Mouse (Mus musculus) T-helper 2 cell (primary cell): ENCODE measurements around the gene Skap1.
"Not testable (repeated sequence)": the region's sequence is repeated elsewhere in the genome, so short reads cannot be mapped to it uniquely, and the experiment has no call there.

Experiments
- in situ Hi-C: fragments of 300-600 bp; cut with MboI, MseI; formaldehyde crosslinking; loops from one replicate; pipeline ENCODE4 v1.15.1; 2025; ENCODE audit warnings: high pct_unique_total_duplicates

Skap1 gene

DNA sequence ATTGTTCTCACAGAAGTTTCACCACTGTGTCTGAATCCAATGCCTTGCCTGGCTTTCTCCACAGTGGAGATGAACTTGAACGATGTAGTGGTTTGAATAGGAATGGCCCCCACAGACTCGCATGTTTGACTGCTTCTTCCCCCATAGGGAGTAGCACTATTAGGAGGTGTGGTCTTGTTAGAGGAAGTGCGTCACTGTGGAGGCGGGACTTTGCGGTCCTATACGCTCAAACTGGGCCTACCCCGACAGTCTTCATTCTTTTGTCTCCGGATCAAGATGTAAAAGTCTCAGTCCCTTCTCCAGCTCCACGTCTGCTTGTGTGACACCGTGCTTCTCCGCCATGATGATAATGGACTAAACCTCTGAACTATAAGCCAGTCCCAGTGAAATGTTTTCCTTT lies 229.0 kb downstream of the Skap1 start:
- in situ Hi-C loops, result no loop called here

DNA sequence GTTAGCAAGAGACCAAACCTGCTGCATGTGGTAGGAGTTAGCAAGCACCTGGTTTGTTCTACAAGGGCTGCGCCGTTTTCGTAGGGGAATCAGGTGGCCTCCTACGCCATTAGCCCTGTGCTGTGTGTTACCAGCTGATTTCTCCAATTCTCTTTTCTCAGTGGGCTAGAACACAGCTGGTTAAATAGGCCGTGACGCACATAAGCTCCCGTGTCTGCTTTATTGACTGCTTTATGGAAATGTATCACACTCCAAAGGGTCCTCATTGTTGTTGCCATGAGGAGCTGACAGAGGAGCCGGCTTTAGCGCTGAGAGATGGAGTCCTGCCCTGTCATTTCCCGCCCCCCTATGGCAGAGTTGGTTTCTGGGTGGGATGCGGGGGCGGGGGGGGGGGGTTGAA lies 230.4 kb downstream of the Skap1 start:
- in situ Hi-C loops, result no loop called here

DNA sequence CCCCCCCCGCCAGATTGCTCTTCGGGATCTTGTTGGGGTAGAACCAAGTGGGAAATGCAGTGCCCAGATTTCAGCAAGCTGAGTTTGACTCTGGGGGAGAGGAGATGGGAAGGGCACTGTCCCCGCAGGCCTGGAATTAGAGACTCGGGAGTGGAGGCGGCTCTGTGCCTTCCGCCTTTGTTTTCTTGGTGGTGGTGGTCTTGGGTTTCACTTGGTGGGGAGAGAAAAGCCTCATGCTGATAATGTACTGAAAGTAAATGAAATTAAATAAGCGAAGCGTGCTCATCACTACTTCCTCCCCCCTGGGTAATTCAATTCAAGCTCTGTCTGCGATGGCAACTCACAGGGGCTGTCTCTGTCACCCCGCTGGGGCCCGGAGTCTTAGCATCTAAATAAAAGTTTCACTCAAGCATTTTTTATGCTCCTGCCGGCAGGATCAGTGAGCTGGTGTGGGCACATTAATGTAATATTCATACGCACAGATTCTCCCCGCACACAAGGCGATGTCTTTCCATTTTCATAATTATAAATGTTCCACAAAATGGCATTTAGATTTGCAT lies 231.9 kb downstream of the Skap1 start:
- in situ Hi-C loops, result no loop called here

DNA sequence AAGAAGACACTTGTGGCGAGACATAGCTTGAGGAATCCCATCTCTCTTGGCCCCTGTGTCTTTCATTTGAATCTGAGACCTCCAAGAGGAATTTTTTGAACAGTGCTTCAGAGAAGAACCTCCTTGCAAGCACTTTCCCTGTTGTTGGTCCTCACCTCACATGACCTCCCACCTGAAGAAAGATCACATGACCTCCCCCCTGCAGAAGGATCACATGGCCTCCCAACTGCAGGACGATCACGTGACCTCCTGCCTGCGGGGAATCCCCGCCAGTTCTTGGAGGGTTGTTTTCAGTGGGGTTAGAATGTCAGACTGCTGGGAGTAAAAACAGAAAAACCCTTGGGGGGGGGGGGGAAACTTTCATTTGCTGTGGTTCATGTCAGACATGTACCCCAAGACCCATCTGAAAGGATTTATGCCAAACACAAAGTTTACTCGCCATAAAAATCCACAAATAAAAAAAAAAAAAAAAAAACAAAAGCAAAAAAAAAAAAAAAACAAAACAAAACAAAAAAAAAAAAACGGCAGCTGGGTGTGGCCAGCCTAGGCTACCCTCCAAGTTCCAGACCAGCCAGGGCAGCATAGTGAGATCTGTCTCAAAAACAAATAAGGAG lies 232.6 kb downstream of the Skap1 start:
- in situ Hi-C loops, result no loop called here

DNA sequence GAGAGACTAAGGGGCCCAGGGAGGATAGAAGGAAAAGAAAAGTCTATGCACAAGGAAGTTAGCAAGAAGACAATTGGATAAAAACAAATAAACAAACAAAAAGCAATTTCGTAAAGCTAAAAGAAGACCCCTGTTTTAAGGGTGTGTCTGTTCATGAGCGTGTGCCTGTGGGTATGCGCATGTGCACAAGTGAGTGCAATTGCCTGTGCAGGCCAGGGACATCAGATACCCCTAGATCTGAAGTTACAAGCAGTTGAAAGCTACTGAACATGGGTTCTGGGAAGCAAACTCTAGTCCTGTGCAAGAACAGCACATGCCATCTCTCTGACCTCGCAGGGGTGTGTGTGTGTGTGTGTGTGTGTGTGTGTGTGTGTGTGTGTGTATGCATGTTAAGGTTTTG lies 233.1 kb downstream of the Skap1 start:
- in situ Hi-C loops, result no loop called here

DNA sequence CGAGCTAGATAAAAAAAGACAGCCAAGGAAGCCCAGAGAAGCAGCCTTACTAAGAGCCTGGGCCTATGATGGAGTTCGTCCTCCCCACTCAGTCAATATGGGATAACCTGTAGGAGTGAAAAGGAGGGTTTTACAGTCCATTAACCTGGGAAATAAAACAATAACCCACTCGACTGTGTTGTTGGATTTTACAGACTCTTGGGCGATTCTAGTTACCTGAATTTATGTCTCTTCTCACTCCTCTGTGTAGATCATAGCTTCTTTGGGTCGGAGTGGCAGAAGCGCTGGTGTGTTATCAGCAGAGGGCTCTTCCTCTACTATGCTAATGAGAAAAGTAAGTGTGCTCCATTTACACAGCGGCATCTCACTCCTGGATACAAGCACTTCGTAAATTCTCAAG lies 239.4 kb downstream of the Skap1 start:
- in situ Hi-C loops, result no loop called here

DNA sequence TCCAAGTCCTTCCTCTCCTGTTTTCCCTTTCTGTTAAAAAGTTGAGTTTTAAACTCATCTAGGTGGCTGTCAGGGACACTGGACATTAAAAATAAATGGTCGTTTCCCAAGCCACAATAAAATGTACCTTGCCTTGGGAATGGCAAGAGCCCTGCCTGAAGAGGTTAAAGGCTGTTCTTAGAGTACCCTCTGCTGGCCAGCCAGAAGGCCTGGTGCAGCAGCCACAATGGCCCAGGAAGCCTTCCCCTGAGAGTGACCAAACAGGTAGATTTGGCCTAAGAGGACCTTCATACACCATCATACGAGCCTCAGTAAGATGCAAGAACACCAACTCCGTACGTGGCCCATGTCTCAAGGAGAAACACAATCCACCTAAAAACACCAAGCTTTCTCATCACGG lies 246.9 kb downstream of the Skap1 start:
- in situ Hi-C loops, result no loop called here

DNA sequence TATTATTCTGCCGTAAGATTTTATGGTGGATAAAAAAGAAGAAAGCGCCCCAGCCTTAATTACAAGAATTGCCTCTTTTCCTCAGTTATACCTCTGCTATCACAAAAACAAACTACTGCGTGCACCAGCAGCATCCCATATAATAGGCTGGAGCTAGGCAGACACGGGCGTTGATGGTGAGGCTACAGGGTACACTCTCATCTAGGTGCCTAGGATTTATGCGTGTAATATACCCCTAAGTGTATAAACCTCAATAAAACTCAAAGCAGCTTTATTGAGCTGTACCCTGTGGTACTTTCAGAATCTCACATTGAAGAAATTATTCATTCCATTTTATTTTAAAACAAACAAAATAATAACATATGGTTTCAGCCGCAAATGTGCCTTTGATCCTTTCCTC lies 247.3 kb downstream of the Skap1 start:
- in situ Hi-C loops, result no loop called here

DNA sequence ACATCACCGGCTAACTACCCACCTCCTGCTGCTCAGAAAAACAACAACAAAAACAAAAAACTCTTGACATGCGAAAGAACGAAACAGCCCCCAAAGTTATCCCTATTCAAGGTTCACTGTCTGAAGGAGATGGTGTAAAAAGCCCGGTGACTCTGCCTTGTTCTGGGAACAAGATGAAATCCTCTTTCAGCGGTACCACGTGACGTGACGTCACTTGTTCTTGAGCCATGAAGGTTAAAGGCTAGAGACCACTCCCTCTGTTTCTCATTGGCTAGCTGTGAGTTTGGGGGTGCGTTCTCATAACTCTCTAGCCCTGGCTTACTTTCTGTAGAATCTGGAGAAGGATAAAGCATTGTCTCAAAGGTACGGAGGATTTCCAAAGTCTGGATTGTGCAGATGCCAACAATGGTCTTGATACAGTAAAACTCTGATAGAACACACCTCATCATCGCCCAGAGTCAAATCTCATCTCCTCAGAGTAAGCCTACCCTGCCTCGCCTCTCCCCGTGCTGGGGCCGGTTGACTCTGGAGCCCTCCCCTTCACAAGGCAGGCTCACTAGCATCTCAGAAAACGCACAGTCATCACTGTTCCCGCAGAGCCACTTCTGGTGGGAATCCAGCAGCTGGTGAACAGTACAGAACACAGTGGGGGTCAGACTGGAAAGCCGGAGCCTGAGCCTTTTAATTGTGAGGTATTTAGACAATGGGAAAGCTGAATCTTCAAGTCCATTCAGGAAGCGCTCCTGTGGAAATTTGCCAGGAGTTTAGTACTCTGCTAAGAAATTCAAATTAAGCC lies 249.0 kb downstream of the Skap1 start:
- in situ Hi-C loops, result no loop called here

DNA sequence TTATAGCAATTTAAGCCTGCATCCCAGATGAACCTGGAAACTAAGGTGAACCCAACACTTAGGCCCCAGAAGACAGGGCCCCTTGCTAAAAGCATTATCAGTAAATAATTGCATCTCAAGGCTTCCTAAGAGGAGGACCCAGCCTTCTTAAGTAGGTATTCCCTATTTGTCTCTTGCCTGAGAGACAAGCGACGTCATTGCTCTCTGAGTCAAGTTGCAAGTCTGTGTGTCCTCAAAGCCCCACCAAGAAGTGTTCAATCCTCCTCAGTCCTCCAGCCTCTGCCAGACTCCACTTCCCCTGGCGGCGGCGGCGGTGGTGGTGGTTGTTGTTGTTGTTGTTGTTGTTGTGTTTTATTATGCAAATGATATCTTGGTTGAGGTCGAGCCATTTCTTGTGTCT lies 249.6 kb downstream of the Skap1 start:
- in situ Hi-C loops, result no loop called here

DNA sequence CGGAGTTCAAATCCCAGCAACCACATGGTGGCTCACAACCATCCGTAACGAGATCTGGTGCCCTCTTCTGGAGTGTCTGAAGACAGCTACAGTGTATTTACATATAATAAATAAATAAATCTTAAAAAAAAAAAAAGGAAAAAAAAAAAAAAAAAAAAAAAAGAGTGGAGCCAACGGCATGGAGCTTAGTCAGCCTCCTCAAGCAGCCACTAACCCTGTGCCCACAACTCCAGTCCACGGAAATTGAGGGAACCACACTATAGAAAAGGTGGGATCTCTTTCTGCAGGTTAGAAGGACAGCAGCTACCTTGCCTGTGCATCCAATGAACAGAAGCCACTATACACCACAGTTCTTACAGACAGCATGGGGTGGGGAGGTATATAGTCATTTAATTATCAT lies 250.8 kb downstream of the Skap1 start:
- in situ Hi-C loops, result not testable (repeated sequence)

DNA sequence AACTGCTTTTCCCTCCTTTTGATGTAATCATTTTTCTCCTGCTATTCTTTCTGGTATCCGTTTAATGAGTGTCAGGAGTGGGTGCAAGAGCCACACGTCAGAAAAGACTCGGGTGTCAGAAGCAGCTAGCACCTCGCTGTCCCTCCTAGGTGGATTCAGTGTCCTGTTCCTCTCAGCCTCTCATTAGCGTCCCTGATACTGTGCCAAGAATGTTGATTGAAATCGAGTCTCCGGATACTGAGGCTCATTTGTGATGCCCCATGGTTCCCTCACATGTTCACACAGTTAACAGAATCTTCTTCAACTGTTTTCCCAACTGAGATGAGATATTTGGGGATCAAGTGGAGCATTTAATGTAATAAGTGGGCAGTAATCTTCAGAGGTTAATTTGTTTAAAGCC lies 254.2 kb downstream of the Skap1 start:
- in situ Hi-C loops, result no loop called here

DNA sequence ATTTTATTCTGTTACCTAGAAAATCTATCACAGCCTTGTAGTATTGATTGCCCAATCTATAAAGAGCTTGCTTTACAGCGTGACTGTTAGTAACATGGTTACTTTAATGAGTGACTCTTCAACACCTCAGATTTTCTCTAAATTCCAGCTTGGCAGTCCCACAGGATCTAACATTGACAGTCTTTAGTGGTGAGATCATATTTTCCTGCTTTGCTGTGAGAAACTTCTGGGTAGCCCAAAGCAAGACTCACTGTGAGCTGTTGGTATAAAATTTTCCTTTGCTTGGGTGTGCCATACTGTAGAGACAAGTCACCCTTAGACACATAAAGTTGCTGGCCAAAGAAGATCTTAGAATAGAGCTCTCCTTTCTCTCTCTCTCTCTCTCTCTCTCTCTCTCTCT lies 261.4 kb downstream of the Skap1 start:
- in situ Hi-C loops, result no loop called here

DNA sequence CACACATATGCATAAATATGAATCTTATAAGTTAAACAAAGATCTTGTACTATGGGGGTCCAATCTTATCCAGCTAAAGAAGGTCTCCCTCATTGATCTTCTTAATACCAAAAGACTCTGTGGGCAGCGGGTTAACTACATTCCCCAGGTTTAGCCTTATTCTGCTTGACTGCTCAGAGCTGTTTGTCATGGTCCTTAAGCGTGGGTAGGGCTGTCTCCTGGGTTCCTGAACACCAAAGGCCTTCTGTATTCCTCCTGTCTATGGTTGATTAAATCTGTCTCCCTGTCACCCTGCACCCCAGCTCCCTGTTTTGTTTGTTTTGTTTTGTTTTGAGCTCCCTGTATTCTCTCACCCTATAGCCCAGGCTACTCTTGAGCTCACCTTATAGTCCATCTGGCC lies 264.2 kb downstream of the Skap1 start:
- in situ Hi-C loops, result no loop called here

DNA sequence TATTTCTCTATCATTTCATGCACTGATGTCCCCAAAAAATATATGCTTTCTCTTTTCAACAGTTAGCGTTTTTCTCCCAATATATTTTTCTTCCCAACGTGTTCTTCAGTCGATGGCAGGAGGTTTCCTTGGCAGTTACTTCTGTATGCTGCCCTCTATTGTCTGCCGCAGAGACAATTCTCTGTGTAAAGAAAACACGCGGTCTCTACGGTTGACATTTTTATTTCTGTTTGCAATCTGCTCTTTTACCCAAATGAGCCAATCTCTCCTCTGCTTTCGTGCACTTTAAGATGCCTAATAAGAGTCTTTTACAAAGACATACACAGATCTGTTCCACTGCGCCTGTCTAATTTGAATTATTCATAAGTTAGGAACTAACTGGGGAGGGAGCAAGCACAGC lies 265.1 kb downstream of the Skap1 start:
- in situ Hi-C loops, result no loop called here

DNA sequence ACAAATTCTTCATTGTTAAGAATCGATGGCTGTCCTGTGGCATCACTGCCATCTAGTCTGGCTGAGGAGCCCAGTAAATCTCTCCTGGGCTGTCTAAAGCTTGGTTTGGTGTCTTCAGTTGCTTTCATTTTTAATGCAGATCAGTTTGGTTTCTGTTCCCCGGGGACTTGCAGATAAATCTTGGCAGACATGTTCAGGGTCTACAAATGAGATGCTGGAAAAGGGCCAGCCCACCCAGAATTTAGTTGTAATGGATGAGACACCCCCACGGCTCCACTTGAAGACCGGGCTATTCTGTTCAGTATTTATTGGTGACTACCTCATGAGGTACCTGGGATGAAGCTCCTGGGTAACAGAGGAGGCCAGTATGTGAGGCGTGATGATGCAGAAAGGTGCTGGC lies 265.9 kb downstream of the Skap1 start:
- in situ Hi-C loops, result no loop called here

DNA sequence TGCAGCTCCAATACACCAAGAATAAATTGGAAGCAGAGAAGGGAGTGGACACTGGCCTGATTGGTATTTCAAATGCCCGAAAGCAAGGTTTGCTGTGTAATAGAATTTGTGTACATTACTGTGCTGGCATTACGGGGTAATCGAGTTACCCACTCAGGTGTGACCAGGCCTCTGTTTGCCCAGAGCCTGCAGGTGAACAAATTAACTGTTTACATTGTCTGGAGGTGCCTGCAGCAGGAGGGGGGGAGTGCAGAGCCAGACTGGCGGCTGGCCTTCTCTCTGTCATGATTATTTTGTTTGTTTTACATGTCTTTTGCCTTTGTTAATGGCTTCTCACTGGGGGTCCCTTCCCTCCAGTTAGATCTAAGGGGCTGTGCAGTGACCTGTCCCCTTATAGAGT lies 268.3 kb downstream of the Skap1 start:
- in situ Hi-C loops, result no loop called here

DNA sequence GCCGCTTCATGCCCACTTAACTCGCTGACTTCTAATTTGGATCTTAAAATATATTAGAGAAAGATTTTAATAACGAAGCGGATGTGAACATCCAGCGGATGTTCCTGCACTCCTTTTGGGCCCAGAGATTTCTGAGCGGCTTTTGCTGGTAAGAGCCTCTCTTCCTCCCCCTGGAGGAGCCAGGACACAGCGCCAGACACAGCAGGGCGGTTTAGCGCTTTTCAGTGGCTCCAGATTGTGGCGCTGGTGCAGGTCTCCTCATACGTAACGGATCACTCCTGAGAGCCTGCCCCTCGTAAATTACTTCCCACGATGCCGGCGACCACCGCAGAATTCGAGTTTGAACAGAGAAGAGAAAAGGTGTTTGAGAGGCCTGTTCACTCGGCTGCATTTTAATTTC lies 271.5 kb downstream of the Skap1 start:
- in situ Hi-C loops, result no loop called here

DNA sequence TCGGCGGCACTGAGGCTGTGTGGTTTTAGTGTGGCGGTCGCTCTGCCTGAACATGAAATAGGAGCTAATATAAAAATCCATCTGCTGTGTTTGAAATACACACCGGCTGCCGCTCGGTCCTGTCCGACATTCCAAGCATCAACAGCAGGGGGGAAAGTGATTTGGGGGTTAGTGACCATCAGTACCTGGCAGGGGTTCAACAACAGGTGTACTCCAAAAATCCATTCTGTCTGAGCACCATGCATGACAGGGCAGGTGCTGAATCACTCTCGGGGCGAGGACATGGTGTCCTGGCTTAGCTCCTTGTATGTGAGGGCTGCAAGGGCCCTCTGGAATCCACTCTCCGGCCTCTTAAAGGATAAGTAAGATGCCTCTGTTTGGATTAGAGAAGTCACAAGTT lies 272.0 kb downstream of the Skap1 start:
- in situ Hi-C loops, result no loop called here

DNA sequence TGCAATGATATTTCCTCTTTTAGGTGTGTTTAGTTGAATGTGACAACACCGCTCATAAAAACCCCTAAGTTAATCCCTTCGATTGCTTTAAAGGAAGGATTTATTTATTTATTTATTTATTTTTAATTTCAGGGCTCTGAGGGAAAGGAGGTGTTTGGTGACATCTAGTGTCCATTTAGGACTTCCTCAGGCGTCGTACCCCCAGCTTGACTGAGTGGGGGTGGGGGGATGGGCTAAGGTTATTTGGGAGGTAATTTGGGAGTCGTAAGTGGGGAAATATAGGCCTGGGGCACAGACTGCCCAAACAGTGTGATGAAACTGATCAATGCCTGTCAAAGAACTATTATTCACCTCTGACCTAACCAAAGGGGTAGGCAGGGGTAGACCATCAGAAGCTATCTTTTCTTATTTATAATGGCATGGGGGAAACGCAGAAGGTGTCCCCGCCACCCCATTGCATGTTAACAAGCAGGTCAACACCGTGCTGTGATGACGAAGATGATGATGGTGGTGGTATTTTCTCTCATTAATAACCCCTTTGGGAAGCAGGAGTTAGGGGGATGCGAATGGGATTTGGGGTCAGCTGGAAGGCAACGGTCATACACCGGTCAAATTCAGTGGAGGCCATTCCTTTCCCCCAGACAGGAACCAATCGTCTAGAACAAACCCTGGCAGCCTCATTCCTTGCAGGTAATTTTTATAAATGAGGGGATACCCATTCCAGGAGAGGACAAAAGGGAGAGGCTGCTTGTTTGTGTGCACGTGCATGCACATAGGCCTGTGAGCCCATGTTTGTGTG lies 273.5 kb downstream of the Skap1 start:
- in situ Hi-C loops, result no loop called here

DNA sequence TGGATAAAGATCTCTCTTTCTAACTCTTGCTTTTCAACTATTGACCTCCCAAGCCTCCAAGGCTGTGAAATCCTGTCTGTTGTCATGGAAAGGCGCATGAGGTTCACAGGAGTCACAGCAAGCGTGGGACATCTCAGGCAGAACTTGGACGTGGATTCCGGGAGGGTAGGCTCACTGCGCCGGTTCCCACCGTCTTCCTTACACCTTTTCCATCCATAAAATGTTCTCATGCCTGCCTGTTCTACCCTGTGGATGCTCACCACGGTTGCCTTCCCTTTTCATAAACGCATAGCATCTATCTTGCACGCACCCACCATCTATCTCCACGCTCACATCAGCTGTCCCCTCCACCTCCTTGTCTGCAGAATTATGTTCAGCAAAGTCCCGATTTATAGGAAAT lies 276.4 kb downstream of the Skap1 start:
- in situ Hi-C loops, result no loop called here

DNA sequence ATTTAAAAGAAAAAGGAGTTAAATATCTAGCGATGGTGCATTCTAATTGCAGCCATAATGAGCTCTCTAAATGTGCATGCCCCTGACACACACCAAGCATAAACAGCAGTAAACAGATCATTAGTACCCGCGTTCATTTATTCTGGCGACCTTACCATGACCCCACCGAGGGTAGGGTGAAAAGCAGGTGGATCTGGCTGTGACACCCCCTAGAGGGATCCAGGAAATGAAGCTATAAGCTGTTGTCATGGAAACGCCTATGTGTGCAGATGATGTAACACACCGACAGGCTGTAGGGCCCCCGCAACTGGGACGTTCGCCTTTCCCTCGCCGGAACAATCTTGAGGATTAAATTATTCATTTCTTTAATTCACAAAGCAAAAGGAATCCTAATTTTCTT lies 277.6 kb downstream of the Skap1 start:
- in situ Hi-C loops, result no loop called here

DNA sequence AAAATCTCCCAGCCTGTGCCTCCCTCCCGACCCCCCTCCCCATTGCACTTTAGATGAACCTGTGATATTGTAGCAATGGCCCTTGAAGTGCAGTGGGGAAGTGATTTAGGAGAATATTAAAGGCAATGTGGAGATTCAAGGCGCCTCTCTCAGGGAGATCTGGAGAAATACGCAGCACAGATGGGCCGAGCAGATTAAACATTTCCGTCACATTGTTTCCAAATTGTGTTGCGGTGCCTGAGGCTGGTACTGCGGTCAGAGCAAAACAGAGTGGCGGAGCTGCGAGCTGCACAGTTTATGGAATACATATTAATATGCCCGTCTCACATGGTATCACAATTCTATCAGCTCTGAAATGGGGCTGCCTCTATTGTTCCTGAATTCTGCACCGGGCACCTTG lies 278.6 kb downstream of the Skap1 start:
- in situ Hi-C loops, result no loop called here
